Mouse (Mus musculus) CD4-positive, CD25-positive, alpha-beta regulatory T cell, adult 4 months (primary cell): Measurements from ENCODE around the gene Gm4763. TPM values are rescaled to one million over a fixed set of nuclear protein-coding genes. Genes with fewer than 3 reads are reported as not detected.
"Not testable (repeated sequence)": the region's sequence is repeated elsewhere in the genome, so short reads cannot be mapped to it uniquely, and the experiment has no call there.

ENCODE experiments used
- ATAC-seq: one replicate; pipeline ENCODE4 v1.8.0; 2017
- polyA plus RNA-seq, 2 experiments: library from polyadenylated mRNA; unstranded; fragments of 100-300 nt; shearing (Covaris generic); gene quantifications; one replicate each; pipeline ENCODE4 v1.2.1; 2017

Gm4763 gene
- polyA plus RNA-seq, result not detected

DNA sequence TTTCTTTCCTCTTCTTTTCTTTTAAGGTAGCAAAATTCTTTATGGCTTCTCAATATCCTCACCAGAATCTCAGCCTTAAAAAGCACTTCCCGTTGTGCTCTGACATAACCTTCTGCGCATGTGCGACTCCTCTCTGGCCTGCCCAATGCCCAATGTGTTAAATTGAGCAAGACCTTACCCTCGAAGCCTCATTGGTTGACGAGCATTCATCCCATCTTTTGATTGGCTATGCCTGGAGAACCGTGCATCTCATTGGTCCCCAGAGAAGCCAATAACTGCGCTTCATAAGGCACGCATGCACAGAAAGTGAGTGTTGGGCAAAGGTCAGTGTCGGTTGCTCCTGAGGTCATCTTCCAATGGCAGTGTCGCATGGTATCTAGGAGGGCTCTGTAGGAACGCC lies at the start of gene Gm4763:
Gm4763 (minus strand) TSS at position 101 of the 400 bp plus-strand sequence.
- not testable (repeated sequence) for ATAC-seq

DNA sequence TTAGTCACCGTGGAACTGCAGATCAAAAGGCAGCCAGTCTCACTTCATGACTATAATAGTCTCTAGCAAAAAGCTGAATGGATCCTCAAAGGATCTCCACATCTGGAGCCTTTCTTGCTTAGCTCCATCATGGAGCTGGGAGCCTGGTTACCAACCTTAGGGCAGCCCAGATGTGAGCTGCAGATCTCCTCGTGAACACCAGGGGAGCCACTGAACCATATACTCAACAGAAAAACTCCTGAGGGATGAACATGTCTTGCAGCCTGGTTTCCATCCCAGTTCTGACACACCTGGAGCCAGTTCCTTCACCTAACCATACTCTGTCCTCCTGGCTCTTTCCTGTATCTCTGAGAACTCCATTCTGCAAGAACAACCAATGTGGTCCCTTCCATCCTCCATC lies 49.4 kb upstream of the Gm4763 start:
- no peak for ATAC-seq

DNA sequence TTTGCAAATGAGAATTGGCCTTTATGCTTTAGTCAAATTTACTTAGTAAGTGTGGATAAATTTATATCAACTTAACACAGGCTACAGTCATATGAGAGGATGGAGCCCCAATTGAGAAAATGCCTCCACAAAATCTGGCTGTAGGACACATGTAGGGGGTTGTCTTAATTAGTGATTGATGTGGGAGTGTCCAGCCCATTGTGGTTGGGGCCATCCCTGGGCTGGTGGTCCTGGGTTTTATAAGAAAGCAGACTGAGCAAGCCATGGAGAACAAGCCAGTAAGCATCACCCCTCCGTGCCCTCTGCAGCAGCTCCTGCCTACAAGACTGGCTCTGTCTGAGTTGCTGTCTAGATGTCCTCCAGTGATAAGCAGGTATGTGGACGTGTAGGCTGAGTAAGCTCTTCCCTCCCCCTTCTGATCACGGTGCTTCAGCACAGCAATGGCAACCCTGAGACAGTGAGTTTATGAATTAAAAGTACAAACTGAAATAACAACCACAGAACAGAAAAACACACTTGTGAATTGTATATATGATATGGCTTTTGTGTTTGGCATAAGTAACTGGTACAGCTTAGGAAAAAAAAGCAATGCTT lies 47.3 kb upstream of the Gm4763 start:
- no peak for ATAC-seq

DNA sequence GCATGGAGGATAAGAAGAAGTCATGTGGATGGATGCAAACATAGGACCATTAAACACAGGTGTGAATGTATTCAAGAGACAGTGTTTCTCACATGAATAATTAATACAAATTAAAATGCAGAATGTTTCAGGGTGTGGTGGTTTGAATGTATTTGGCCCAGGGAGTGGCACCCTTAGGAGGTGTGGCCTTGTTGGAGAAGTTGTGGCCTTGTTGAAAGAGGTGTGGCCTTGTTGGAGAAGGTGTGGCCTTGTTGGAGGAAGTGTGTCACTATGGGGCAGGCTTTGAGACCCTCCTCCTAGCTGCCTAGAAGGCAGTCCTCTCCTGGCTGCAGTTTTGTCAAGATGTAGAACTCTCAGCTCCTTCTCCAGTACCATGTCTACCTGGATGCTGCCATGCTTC lies 44.7 kb upstream of the Gm4763 start:
- no peak for ATAC-seq

DNA sequence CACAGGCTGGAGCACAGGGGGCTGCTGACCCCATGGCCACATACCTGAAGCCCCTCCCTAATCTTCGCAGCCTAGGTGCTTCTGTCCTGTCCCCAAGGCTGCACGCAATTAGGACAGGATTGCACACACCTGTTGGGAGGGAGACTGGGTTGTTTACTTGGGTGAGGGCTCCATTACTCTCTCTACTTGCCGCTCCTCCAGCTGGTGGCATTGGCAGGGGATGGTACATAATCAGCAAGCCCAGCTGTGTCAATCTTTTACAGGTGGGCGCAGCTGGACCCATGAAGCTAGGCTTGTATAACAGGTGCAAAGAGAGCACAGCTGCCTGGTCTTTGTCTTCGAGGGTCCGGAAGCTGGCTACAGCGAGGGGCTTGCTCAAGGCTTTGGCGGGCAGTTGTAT lies 35.9 kb upstream of the Gm4763 start:
- ATAC-seq, result no peak

DNA sequence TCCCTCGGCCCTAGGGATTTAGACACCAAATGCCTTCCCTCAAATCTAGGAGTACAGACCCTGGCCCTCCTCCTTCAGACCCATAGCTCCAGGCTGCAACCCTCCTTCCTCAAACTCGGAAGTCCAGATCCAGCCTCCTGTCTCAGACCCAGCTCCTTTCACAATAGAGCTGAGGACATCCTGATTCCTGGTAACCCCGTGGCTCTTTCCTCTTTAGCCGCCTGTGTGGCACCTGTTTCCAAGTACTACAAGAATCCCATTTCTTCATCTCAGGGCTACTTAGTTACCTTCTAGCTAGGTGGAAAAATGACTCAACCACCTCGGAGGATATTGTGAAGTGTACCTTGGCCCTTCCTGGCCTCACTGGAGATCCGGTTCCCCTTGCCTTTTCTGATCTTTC lies 34.5 kb upstream of the Gm4763 start:
- no peak for ATAC-seq

DNA sequence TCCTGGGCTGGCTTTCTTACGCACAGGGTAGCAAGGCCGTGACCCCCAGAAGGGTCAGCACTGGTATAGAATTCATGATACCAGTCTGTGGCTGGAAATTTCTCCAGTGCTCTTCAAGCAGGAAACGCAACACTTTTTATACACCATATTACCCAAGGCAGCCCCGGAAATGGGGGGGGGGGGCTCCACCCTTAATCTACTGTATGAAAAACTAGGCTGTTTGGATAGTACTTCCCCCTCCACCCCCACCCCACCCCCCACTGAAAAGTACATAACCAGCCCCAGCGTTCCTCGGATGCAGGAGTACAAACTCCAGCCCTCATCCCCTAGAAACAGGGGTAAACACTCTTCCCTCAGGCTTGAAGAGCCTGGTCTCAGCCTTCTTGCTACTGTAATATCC lies 33.5 kb upstream of the Gm4763 start, which contains the start of gene Cd177:
Cd177 (minus strand) TSS at position 101 of the 400 bp plus-strand sequence.
- no peak for ATAC-seq

DNA sequence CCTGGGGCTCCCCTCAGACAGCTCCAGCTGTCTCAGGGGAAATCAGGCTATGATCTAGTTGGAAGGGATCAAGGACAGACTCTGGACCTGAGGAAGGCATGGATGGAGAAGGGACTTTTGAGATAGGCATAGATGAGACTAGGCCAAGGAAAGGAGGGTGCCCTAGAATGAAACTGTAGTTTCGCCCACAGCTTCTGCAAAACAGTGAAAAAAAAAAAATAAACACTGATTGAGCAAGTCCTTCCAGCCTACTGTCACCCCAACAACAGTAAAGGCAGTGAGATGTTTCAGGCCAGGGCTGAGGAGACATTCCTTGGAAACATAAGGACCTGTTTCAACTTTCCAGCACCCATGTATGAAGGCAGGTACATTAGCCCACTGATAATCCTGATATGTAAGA lies 31.8 kb upstream of the Gm4763 start:
- no peak for ATAC-seq

DNA sequence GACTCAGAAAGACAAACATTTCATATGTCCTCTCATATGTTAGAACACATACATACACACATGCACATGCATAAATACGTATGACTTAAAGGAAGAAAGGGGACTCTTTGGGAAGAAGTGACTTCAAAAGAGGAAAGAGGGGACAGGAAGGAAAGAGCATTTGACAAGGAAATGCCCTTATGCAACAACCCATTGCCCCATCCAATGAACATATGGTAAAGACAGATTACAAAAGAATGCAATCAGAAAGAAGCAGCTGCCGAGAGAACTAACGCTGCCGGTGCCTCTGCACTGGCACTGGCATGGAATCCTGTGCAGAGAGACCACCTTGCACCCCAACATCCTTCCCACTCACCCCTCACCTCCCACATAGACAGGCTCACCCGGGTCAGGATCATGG lies 26.8 kb upstream of the Gm4763 start:
- no peak for ATAC-seq

DNA sequence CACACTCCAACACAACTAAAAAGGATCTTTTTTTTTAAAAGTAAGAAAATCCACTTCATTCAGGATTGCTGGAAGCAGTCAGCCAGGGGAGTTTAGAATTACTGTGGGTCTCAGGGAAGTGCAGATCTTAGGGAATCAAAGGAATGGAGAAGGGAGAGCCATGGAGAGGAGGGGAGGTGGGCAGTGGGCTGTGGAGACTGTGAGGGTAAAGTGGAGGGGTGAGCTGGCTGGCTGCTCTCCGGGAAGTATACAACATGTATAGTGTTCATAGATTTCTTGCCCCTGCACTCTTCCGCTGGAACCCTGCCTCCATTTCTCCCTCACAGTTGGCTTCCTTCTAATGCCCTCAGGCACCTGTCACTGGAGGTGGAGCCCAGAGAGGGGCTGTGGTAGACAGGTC lies 24.9 kb upstream of the Gm4763 start:
- no peak for ATAC-seq

DNA sequence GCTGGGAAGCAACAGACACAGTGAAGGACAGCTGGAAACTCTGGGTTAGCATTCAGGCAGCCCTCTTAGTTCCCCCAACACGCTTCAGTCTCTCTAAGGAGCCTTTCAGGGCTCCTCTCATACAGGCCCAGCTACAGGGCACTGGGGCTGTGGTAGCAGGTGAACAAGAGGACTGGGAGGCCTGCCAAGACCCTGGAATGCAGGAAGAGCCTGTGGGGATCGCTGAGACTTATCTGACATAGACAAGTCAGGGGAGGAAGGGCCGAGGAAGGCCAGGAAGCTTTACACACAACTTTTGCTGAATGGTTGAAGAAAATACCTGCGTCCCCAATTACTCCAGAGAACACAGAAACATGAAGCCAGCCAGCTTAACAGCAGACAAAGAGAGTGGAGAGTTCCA lies 24.0 kb upstream of the Gm4763 start:
- no peak for ATAC-seq

DNA sequence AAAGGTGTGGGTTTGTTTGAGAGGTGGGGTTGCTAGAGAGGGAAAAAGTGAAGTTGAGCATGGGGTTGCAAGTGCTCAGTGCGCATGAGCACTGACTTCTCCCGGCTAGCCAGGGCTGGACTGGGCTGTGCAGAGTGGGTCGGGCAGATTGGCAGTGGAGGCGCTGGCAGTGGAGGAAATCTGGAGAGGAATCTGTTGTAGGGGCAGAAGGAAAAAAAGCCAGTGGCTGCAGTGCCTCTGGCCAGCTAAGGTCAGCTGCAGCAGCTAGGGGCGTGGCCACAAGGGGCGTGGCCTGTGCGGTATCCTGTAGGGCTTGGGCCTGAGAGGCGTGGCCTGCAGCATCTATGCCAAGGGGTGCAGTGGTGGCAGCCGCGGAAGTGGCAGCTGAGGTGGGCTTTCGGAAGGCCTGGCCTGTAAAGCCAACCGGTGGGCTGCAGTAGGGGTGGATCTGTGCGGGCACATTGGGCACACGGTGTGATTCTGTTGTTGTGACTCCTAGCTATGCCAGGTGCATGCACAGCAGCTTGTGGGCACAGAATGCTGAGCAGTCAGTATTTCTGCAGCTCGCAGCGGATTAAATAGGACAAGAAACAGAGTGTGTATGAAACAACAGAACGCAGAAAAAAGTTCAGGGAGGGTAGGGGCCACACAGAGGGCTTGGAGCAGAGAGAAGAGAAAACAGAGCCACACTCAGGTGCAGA lies 9.4 kb upstream of the Gm4763 start:
- ATAC-seq, result no peak

DNA sequence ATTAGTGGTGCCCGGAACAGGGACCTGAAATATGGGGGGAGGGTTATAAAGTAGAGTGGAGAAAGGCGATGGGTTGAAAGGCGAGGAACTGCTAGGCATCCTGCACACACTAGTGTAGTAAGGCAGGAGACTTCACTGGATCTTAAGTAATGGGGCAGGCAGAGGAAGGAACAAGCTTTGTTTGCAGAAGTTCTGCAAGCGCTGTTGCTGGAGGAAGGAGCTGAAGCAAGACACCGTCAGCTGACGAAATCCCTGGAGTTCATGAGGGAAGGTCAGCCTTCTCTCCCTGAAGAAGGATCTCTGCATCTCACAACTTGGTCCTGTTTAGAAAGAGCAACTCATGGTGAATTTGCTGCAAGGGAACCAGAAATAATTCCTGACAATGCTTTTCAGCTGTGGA lies 11.7 kb downstream of the Gm4763 start:
- ATAC-seq, result no peak

DNA sequence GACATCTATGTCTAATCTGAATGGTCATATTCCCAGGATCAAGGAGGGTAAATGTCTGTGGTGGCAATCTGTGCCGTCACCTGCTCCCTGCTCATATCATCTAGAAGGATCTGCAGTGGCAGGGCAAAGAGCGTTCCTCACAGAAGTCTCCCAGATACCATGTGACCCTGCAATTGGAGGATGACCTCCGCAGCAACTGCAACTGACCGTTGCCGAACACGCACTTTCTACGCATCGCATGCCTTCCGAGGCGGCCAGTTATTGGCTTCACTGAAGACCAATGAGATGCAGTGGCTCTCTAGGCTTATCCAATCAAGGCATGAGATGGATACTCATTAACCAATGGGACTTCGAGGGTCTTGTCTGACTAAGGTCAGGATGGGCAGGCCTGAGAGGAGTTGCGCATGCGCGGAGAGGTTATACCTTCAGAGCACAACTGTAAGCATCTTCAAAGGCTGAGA lies 17.8 kb downstream of the Gm4763 start, which contains the start of gene BC049730:
BC049730 (plus strand) TSS at position 411 of the 461 bp plus-strand sequence.
- ATAC-seq, result no peak

DNA sequence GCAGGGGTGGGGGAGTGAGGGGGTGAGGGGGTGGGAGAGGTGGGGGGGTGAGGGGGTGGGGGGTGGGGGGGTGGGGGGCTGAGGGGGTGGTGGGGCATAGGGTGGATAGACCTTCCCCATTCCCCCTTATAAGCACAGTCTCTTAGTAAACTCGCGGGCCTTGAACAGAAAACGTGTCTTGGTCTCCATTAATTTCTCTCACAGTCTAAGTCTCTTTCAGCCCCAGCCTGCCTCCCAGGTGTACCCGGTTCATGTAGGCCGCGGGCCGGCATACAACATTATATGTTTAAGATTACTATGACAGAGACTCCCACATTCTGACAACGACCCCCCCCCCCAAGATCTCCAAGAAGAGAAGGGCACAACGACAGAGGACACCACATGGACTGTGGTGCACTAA lies 23.9 kb downstream of the Gm4763 start:
- ATAC-seq, result not testable (repeated sequence)

DNA sequence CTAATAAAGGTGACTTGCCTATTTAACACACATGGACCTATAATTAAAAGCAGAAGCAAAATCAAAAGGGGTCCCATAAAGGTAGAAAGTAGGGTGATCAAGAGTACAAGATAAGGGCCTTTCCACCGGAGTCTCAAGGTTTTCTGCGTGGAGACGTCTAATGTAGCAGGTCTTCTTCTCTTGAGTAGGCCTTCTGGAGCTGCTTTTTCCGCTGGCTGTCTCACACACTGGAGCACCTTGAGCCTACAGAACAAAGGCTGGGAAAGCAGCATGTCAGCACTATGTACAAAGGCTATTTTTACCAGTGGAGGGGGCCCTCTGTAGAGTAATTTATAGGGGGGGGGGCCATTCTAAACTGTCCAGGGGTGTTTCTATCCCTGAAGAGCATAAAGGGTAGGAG lies 28.8 kb downstream of the Gm4763 start:
- ATAC-seq, result not testable (repeated sequence)

DNA sequence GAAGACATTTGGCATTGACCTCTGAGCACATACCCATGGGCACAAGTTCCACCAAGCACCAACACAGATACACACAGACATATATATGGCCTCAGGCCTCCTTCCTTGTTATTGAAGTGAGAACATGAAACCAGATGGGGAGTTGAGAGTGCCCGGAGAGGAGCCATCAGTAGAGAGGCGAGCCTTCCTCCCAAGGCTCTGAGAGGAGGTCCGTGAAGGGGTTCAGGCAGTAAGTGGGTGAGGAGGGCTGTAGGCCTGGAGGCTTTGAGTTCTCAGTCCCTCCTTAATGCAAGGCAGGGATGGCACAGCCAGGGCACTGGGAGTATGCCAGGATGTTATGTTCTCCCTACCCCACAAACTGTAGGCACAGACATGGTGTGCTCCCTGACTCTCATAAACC lies 34.0 kb downstream of the Gm4763 start:
- not testable (repeated sequence) for ATAC-seq

DNA sequence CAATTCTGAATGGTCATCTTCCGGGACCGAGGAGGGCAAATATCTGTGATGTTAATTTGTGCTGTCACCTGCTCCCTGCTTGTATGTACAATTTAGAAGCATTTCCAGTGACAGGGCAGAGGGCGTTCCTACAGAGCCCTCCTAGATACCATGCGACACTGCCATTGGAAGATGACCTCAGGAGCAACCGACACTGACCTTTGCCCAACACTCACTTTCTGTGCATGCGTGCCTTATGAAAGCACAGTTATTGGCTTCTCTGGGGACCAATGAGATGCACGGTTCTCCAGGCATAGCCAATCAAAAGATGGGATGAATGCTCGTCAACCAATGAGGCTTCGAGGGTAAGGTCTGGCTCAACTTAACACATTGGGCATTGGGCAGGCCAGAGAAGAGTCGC lies 39.2 kb downstream of the Gm4763 start:
- ATAC-seq, result not testable (repeated sequence)

DNA sequence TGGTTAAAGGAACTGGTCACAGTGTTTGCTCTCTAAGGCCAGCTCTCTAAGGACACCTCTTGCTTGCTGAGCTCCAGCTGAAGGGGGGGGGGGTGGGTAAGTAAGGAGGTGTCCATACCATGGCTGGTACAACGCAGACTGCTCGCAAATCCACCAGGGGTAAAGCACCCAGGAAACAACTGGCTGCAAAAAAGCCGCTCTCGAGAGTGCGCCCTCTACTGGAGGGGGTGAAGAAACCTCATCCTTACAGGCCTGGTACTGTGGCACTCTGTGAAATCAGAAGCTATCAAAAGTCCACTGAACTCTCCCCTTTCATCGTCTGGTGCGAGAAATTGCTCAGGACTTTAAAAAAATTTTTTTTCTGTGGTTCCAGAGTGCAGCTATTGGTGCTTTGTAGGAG lies 42.6 kb downstream of the Gm4763 start:
- not testable (repeated sequence) for ATAC-seq

DNA sequence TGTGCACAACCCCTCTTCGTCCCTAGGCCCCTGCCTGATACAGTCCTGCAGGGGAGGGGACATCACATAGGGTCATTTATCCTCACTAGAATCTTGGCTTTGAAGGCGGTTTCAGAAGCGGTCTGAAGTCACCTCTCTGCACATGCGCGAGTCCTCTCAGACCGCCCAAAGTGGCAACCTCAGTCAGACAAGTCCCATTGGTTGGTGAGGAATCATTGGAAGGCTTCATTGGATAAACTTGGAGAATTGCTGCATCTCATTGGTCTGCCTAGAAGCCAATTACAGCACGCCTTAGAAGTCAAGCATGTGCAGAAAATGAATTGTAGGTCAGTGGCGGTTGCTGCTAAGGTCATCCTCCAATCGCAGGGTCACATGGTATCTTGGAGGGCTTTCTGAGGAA lies 50.1 kb downstream of the Gm4763 start, which contains the start of gene Tex101:
Tex101 (minus strand) TSS at position 101 of the 400 bp plus-strand sequence.
- no peak for ATAC-seq

DNA sequence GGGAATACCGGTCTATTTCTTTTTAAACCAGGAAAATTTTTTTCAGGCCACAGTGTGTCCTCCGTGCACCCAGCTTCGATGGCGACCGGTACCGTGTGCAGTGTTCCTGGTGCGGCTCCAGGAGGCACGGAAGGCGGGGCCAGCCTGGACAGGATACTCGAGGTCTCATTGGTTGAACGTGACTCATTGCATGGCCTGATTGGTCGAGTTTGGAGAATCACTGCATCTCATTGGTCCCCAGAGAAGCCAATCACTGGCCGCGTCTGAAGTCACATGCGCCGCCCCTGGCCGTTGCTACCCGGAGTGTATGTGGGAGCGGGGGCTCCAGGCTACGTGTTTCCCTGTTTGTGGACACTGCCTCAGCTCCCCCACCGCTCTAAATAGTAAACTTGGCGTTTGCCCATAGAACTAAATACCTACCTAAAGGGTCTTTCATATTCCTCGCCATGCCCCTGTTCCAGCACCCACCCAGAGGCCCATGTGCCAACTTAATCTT lies 54.7 kb downstream of the Gm4763 start:
- no peak for ATAC-seq
